Mouse (Mus musculus) activated CD4-positive, CD25-positive, alpha-beta regulatory T cell, adult 4 months (primary cell): ENCODE measurements around the gene Ica1l. TPM values are rescaled to one million over a fixed set of nuclear protein-coding genes. Genes with fewer than 3 reads are reported as not detected.

Experiments
- ATAC-seq: one replicate; pipeline ENCODE4 v1.8.0; 2017
- polyA plus RNA-seq, 2 experiments: library from polyadenylated mRNA; unstranded; fragments of 100-300 nt; shearing (Covaris generic); gene quantifications; one replicate each; pipeline ENCODE4 v1.2.1; 2017

Gene Ica1l
- polyA plus RNA-seq, 2 experiments from 2014 or later, result 0.64 to 1.6 TPM

- no peak for ATAC-seq
Measured at GRCm38 (mm10) chr1:59959941-59960340, 83.0 kb downstream of the Ica1l start.

- no peak for ATAC-seq
Measured at GRCm38 (mm10) chr1:59957206-59957605, 85.8 kb downstream of the Ica1l start.

GRCm38 (mm10) chr1:59947509-59947908 lies 95.5 kb downstream of the Ica1l start:
- ATAC-seq, result no peak

- ATAC-seq, result no peak
Measured at GRCm38 (mm10) chr1:59945969-59946368, 97.0 kb downstream of the Ica1l start.

- ATAC-seq, result no peak
Measured at GRCm38 (mm10) chr1:59943825-59944224, 99.2 kb downstream of the Ica1l start.

GRCm38 (mm10) chr1:59942057-59942790 lies 100.8 kb downstream of the Ica1l start:
- no peak for ATAC-seq

- no peak for ATAC-seq
Measured at GRCm38 (mm10) chr1:59941063-59941462, 101.9 kb downstream of the Ica1l start.

- ATAC-seq, result no peak
Measured at GRCm38 (mm10) chr1:59932991-59933390, 110.0 kb downstream of the Ica1l start.

Other genes starting within 250 kb of the Ica1l start
- 10 to 100 TPM; 14.9 to 17.4 TPM for gene Fam117b, start 130.2 kb downstream of the Ica1l start, polyA plus RNA-seq
- 1 to 10 TPM; 6.8 to 8.7 TPM for gene Carf, start 55.1 kb upstream of the Ica1l start, polyA plus RNA-seq
- gene Wdr12, start 55.5 kb upstream of the Ica1l start, polyA plus RNA-seq, result 10 to 100 TPM; 50.5 to 50.8 TPM
- 1 to 10 TPM; 6.1 to 6.8 TPM for gene Nbeal1, start 137.4 kb upstream of the Ica1l start, polyA plus RNA-seq